Mouse (Mus musculus) cortical plate, adult 2 months (tissue): ENCODE results near the gene Sik2.

Experiments
- CTCF ChIP-seq: fragments of 200-500 bp; IDR thresholded peaks from 2 replicates; pipeline ENCODE4 v1.5.1; 2011; ENCODE audit warnings: mild to moderate bottlenecking, control low read depth, low read length; ENCODE audit not compliant: insufficient read depth; ENCODE audit errors: extremely low read depth
- POLR2A ChIP-seq: fragments of 200-500 bp; IDR thresholded peaks from 2 replicates; pipeline ENCODE4 v1.6.1; 2011; ENCODE audit warnings: mild to moderate bottlenecking, low read length, control low read depth; ENCODE audit not compliant: insufficient read depth; ENCODE audit errors: extremely low read depth

- TF ChIP-seq CTCF (no peak), POLR2A (no peak)
These were observed 151.7 kb downstream of the Sik2 start for GRCm38 (mm10) chr9:50857082-50857641.
